Mouse (Mus musculus) embryonic fibroblast, embryonic 13.5 days (primary cell): ENCODE data around the gene Kalrn.

Experiments used
- CTCF ChIP-seq: IDR thresholded peaks from 2 replicates; pipeline ENCODE4 v1.5.1; 2011; ENCODE audit warnings: mild to moderate bottlenecking, control low read depth, low read length, moderate library complexity, borderline replicate concordance; ENCODE audit not compliant: insufficient read depth
- POLR2A ChIP-seq: IDR thresholded peaks from 2 replicates; pipeline ENCODE4 v1.6.1; 2011; ENCODE audit warnings: low read depth, mild to moderate bottlenecking, control low read depth, low read length, moderate library complexity

DNA sequence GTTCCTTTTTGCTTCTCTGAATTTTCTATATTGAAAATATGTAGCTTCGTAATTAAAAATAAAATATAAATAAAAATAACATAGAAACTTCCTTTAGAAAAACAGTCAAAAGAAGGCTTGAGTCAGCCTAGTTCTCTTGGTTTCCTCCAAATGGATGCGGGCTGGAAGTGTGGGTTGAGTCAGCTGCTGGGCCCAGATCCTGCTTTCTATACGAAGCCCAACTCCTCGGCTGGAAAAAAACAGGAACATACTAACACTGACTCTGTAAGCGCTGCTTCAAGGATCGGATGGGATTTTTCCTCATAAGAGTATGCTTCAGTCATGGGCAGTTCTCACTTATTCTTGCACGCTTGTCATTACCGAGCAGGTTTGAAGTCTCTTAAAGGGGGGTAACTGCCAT lies 291.3 kb downstream of the Kalrn start:
- TF ChIP-seq POLR2A (no peak), CTCF (no peak)
